Mouse (Mus musculus): ENCODE results near the gene Klhdc1. TPM values are rescaled to one million over a fixed set of nuclear protein-coding genes. Genes with fewer than 3 reads are reported as not detected.

The Klhdc1 gene
- total RNA-seq, 2 experiments from 2014 or later: 22.6 to 23.5 TPM

DNA sequence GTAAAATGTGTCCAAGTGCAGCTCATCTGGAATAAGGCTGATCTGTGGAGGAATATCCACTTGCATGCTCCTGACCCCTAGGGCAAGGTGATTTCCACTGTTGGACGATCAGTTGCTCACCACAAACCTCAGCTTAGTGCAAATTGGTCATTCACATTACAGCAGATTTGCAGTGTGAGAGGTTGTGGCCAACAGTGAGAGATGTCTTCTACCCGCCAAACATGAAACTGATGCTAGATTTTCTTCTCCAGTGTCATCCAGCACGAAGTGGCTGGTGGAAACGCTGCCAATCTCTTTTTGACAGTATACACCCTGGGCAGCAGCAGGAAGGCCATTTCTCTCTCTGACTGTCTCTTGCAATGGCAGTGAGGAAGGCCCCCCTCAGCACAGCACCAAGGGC, 54.7 kb downstream of the Klhdc1 start:
- no peak for DNase-seq (ENCODE audit: low spot score in 2 of 2)

DNA sequence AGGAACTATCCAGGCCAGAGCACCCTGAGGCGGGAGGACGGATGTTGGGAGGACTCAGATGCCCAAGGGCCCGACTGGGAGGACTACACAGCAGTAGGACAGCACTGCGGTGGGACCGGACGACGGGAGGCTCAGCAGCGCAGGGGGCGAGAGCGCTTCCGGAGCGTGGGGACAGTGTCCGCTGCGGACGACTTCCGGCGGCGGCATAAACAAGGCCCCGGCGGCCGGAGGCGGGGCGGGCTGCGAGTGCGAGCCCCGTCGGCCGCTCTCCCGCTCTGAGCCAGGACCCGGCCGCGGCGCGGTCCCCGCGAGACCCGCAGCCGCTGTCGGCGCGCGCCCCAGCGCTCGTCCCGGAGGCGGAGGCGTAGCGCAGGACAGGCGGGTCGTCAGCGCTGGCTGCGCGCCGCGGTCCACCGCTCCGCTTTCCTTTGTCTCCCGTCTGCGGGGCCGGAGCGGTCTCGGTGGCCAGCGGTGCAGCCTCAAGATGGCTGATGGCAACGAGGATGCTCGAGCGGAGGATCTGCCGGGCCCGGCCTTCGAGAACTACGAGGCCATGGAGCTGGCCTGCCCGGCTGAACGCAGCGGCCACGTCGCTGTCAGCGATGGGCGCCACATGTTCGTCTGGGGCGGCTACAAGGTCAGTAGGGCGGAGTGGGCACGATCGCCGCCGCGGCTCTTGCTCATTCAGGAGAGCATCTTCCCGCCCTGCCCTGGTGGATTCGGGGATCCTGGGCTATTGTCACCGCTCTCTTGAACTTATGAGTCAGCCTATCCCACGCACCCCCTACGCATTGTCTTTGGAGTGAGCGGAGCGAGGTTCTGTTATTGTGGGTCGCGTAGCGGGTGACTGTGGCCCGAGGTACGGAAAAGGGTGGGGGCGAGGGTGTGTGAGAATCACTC, 55.8 kb downstream of the Klhdc1 start, which contains the start of gene Klhdc2:
Gene Klhdc2 (plus strand): TSS at position 171 of the 900 bp plus-strand sequence.
- DNase-seq (ENCODE audit: low spot score in 2 of 2): peak; percentile 82 to 90

DNA sequence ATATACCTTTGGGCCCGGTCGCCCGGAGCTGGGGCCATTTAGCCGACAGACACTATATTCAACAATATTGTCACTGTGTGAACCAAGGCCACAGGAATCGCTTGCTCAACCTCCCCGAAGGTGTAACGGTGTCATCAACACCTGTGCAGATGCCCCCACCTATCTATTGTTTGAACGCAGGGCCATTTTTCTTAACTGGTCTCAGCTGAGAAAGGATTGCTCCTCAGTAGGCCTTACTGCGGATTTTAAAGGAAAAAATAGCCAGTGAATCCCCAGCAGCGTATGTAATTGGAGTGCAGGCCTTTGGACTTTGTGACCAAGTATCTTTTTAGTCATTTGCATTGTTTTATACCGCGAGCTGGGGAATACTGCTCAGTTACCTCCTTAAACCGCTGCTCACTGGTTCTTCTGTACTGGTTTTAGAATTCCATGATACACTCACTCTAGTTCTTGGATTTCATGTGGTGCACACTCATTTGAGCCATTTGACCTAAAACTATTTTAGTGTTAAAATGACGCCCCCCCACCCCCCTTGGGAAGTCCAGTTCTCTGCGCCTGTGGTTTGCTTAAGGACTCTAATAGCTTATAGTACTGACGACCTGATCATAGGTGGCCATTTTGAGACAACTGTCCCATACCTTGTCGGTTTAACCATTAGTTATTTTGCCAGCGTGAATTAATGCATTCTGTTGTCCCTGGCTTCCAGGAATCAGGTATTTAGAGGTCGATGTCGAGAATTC, 56.6 kb downstream of the Klhdc1 start:
- DNase-seq (ENCODE audit: low spot score in 2 of 2): no peak

DNA sequence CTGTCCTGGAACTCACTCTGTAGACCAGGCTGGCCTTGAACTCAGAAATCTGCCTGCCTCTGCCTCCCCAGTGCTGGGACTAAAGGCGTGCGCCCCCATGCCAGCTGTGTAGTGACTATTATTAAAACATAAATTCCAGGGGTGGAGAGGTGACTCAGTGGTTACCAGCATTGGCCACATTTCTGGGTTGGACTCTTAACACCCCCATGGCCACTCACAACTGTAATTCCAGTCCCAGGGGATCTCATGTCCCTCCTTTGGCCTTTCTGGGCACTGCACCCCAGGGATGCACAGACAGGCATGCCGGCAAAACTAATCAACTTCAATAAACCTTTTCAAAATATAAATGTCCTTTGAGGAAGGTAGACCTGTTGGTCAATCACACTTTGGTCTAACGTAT, 57.3 kb downstream of the Klhdc1 start:
- no peak for DNase-seq (ENCODE audit: low spot score in 2 of 2)

DNA sequence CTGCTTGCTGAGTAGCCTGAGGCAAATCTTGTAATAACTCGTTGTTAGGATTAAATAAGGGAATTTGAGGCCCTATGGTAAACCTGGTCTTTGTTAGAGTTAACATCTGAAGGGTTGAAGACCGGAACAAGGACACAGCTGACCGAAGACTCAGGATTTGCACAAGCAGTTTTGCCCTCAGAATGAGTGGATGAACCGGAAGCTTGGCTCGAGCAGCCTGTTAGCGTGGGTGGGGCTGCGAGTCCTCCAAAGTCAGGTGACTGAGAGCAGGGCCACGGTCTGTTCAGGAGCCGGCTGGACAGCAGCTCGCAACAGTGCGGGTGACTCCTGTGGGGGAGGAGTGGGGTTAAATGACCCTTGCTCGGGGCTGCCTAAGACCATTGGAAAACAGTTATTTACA, 58.3 kb downstream of the Klhdc1 start:
- no peak for DNase-seq (ENCODE audit: low spot score in 2 of 2)

DNA sequence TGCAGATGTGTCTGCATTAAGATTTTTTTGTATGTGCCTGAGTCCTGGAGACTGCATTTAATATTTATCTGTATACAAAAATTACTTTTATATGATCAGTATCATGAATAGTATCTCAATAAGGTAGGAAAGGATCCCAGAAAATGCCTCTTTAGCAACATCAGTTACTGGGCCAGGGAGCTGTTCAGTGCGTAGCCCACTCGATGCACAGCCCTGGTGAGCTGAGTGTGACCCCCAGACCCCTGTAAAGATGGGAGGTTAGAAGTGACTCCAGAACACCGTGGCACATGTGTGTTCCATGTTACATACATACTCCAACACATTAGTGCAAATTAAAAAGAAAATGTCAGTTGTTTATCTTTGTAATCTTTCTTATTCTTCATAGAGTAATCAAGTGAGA, 58.9 kb downstream of the Klhdc1 start:
- DNase-seq (ENCODE audit: low spot score in 2 of 2): no peak

DNA sequence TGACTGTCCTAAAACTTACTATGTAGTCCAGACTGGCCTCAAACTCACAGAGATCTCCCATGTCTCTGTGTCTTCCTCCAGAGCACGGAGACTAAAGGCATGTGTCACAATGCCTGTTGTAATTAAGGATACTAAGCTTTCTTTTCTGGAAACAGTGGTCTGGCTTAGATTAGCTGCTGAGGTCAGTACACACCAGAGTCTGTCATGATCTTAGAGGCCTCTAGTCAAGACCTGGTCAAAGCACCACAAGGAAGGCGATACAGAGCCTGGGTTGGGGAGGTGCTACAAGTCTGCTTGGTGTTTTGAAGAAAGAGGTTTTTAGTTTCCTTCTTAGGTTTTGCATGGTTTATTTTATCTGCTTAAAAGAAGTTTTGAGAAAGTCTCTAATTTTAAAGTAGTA, 59.4 kb downstream of the Klhdc1 start:
- no peak for DNase-seq (ENCODE audit: low spot score in 2 of 2)

DNA sequence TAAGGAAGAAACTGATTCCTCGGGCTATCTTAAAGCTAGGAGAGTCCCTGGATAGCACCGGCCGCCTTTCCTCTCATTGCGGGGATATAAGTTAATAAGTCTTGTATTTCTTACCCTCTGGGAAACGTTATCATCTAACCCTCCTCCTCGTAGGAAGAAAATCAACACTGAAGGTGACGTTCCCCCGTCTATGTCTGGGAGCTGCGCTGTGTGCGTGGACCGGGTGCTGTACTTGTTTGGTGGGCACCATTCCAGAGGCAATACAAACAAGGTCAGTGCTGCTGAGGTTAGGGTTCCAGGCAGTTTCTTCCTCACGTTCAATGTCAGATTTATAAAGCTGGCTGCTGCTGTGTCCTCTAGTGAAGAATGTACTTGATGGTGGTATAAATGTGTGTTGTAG, 61.2 kb downstream of the Klhdc1 start:
- no peak for DNase-seq (ENCODE audit: low spot score in 2 of 2)

DNA sequence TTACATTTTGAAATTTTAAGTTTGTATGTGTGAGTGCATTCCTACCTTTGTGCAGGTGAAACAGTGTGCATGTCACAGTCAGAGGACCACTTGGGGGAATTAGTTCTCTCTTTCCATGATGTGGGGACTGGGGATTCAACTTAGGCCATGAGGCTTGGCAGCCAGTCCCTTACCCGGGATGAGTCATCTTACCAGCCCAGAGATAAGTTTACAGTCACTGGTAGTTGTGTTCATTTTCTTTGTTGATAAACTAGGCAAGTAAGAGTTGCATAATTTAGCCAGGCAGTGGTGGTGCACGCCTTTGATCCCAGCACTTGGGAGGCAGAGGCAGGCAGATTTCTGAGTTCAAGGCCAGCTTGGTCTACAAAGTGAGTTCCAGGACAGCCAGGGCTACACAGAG, 63.1 kb downstream of the Klhdc1 start:
- no peak for DNase-seq (ENCODE audit: low spot score in 2 of 2)

DNA sequence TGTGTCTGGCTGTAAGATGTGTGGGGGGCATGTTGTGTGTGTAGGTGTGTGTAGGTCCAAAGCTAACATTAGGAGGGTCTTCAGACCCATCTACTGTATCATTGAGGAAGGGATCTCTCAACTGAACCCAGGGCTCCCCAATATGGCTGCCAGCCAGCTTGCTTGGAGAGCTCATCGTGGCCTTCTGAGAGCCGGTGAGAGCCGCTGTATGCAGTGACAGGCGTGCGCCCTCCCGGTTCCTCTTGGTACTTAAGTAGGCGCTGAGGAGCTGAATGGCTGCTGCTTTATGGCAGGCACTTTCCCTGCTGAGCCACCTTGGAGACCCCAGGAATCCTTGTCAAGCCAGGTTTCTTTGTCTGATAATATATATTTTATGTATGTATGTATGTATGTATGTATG, 65.4 kb downstream of the Klhdc1 start:
- DNase-seq (ENCODE audit: low spot score in 2 of 2): no peak

DNA sequence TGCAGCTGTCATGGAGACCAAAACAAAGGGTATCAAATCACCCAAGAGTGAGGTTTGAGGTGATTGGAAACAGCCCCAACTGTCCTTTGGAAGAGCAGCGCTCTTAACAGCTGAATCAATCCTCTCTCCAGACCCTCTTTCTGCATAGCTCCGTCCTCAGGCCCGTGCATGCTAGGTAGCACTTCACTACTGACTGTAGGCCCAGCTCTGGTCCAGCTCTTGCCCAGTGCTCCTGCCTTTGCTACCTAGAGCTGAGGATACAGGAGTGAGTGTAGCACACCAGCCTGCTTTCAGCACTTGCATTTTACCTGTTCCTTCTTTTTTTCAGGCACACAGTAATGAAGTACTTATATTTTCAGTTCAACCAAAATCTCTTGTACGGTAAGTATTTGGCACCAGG, 68.7 kb downstream of the Klhdc1 start:
- no peak for DNase-seq (ENCODE audit: low spot score in 2 of 2)

DNA sequence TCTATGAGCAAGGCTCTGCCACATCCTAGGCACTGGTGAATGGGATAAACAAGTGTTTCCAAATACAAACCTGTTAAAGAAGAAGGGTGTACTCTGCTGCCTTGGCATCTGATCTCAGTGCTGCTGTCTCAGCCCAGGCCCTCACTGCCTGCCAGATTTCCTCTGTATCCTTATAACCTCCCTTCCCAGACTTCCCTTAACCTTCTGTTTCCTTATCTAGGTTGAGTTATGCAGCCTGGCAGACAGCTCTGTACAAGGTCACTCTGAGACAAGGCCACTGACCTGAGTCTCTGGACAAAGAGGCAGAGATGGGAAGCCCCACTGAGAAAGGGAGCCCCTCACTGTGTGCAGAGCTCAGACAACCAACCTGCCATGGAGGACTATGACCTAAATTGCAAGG, 77.5 kb downstream of the Klhdc1 start:
- no peak for DNase-seq (ENCODE audit: low spot score in 2 of 2)

DNA sequence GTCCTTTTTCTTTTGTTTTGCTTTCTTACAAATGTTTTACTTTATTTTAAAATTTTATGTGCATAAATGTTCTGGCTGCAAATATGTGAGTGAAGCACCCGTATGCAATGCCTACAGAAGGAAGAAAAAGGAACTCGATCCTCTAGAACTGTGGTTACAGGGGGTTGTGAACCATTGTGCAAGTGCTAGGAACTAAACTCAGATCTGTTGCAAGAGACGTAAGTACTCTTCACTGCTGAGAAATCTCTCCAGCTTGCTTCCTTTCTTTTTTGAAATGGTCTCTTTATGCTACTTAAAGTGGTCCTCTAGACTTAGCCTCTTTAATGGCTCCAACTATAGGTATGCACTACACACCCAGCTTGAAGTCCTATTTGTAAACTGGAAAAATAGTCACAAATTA, 90.2 kb downstream of the Klhdc1 start:
- no peak for DNase-seq (ENCODE audit: low spot score in 2 of 2)

DNA sequence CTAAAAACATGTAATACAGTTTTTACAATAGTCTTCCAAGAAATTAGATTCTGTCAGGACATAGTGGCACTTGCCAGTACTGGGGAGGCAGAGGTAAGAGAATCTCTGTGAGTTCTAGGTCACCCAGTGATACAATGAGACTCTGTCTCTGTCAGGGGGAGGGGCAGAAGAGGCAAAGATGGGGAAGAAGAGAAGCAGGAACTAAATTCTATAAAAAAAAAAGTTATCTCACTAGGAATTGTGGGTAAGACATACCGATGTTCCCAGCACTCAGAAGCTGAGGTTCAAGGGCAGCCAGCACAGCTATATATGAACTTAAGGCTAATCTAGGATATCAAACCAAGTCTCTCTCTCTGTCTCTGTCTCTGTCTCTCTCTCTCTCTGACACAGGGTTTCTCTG, 91.2 kb downstream of the Klhdc1 start:
- DNase-seq (ENCODE audit: low spot score in 2 of 2): no peak

DNA sequence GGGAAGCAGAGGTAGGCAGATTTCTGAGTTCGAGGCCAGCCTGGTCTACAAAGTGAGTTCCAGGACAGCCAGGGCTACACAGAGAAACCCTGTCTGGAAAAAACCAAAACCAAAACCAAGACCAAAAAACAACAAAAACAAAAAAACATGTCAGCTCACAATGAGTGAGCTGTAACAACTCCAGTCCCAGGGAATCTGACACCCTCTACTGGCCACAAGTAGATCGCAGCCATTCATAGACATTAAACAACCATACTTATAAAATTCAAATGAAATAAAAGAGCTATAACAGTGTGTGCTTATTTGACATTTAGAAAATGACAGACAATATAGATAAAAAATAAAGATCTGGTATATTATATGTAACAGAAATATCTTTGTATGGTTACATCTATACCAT, 92.6 kb downstream of the Klhdc1 start:
- DNase-seq (ENCODE audit: low spot score in 2 of 2): peak in 1 of 2 experiments; percentile 13

Other genes with a start within 250 kb of the Klhdc1 start
- 1,000 to 10,000 TPM; 1,243 to 1,256 TPM for gene Rps29, start 82.0 kb upstream of the Klhdc1 start, total RNA-seq (2021)
- gene Lrr1, start 72.4 kb upstream of the Klhdc1 start, total RNA-seq (2021): not detected
- 100 to 1,000 TPM; 186 to 205 TPM for gene Rpl36al, start 57.1 kb upstream of the Klhdc1 start, total RNA-seq (2021)
- 10 to 100 TPM; 28.4 to 31.7 TPM for gene Mgat2, start 57.0 kb upstream of the Klhdc1 start, total RNA-seq (2021)
- 1 to 10 TPM; 4.3 to 5.4 TPM for gene Gm49383, start 44.1 kb upstream of the Klhdc1 start, total RNA-seq (2021)
- 1 to 10 TPM; 1.4 to 1.8 TPM for gene Dnaaf2, start 42.7 kb upstream of the Klhdc1 start, total RNA-seq (2021)
- 1 to 10 TPM; 3.3 to 4.1 TPM for gene Gm49384, start 36.9 kb upstream of the Klhdc1 start, total RNA-seq (2021)
- gene Pole2, start 13.0 kb upstream of the Klhdc1 start, total RNA-seq (2021): under 1 TPM; 0.21 to 0.56 TPM
- gene Klhdc2, start 55.5 kb downstream of the Klhdc1 start, total RNA-seq (2021): 100 to 1,000 TPM; 143 to 148 TPM
- gene Nemf, start 116.0 kb downstream of the Klhdc1 start, total RNA-seq (2021): 10 to 100 TPM; 47.3 to 49.0 TPM
- gene Arf6, start 131.0 kb downstream of the Klhdc1 start, total RNA-seq (2021): 10 to 100 TPM; 56.6 to 57.9 TPM
- gene Gm9887, start 131.3 kb downstream of the Klhdc1 start, total RNA-seq (2021): under 1 TPM; 0.65 to 0.80 TPM

All from left cerebral cortex, adult 18-20 months (tissue).